Mouse (Mus musculus) lung, postnatal 0 days (tissue): Measurements from ENCODE around the gene Ptgis.

Experiments
- CTCF ChIP-seq: IDR thresholded peaks from 2 replicates; pipeline ENCODE4 v1.5.1; 2016; ENCODE audit warnings: antibody characterized with exemption, mild to moderate bottlenecking
- EP300 ChIP-seq: IDR thresholded peaks from 2 replicates; pipeline ENCODE4 v1.6.1; 2016; ENCODE audit warnings: antibody characterized with exemption, mild to moderate bottlenecking, control low read depth

GRCm38 (mm10) chr2:167273206-167273740 lies 32.9 kb upstream of the Ptgis start:
- TF ChIP-seq CTCF: no peak
- TF ChIP-seq EP300: no peak
